Mouse (Mus musculus) hindbrain, embryonic 16.5 days (tissue): ENCODE measurements at regions not wholly inside any gene's neighbourhood (a gene's known extent, or its start where the extent isn't known, plus 50 kb on each side); places are given as distances from the start of the nearest gene placed in this dataset.

ENCODE experiments used
- ATAC-seq: fragments of 200-750 bp; cut with Nextera tagmentation; 2 replicates; pipeline ENCODE4 v1.8.0; 2017; ENCODE audit warnings: moderate TSS enrichment, moderate library complexity
- H3K27ac ChIP-seq: fragments of 300-500 bp; sonication (generic); 2 replicates; pipeline ENCODE4 v1.5.1; 2014; ENCODE audit warnings: low read depth, mild to moderate bottlenecking, control low read depth, low read length, moderate library complexity
- H3K27me3 ChIP-seq: fragments of 300-500 bp; sonication (generic); replicated peaks from 2 replicates; pipeline ENCODE4 v1.6.1; 2014; ENCODE audit warnings: low read length; ENCODE audit not compliant: control insufficient read depth, insufficient read depth
- H3K36me3 ChIP-seq: fragments of 300-500 bp; sonication (generic); 2 replicates; pipeline ENCODE4 v1.6.1; 2014; ENCODE audit warnings: mild to moderate bottlenecking, low read length, moderate library complexity, mixed read lengths; ENCODE audit not compliant: control insufficient read depth, insufficient read depth
- H3K4me1 ChIP-seq: fragments of 300-500 bp; sonication (generic); 2 replicates; pipeline ENCODE4 v1.6.1; 2014; ENCODE audit warnings: low read depth, low read length; ENCODE audit not compliant: control insufficient read depth, insufficient read depth
- H3K4me2 ChIP-seq: fragments of 300-500 bp; sonication (generic); 2 replicates; pipeline ENCODE4 v1.6.1; 2014; ENCODE audit warnings: mild to moderate bottlenecking, low read length, control low read depth, moderate library complexity
- H3K4me3 ChIP-seq: fragments of 300-500 bp; sonication (generic); 2 replicates; pipeline ENCODE4 v1.5.1; 2014; ENCODE audit warnings: mild to moderate bottlenecking, low read length, control low read depth, moderate library complexity
- H3K9ac ChIP-seq: fragments of 300-500 bp; sonication (generic); 2 replicates; pipeline ENCODE4 v1.6.1; 2014; ENCODE audit warnings: low read depth, mild to moderate bottlenecking, control low read depth, low read length, moderate library complexity
- H3K9me3 ChIP-seq: fragments of 300-500 bp; sonication (generic); 2 replicates; pipeline ENCODE4 v1.6.1; 2014; ENCODE audit warnings: mild to moderate bottlenecking, low read length, moderate library complexity; ENCODE audit not compliant: control insufficient read depth
- WGBS: fragments of 180-500 bp; shearing (Covaris S2); extraction: QIAGEN DNeasy Blood & Tissue Kit; methylation state at CpG from one replicate; pipeline ENCODE4 v1.1.7; 2014; 5-methylcytosine and 5-hydroxymethylcytosine counted together

DNA sequence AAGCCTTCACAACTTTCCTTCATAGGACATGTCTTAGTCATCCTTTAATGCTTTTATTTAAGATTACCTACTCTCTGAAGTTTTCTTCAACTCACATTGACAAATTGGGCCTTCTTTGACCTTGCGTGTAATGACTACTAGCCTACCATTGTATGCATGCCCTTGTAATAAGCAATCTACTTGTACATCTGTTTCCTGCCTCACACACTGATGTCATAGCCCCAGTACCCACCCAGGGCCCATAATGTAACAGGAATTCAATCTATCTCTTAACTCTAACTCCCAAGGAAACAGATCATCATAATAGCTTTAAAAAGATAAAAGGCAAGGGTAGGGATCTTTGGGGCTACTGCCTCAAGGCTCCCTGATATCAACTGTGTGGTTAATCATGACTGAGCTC, 690.4 kb downstream of the Diaph3 start:
- Histone ChIP-seq H3K27me3 (no peaks in the 10 kb centered on the region), H3K4me2 (no peak overlapping the region), H3K4me3 (no peak overlapping the region), H3K27ac (no peak overlapping the region), H3K9me3 (no peaks in the 10 kb centered on the region), H3K9ac (no peak overlapping the region), H3K4me1 (no peaks in the 10 kb centered on the region), H3K36me3 (no peaks in the 10 kb centered on the region)
- WGBS: 90% methylated on average over 1 of the region's 1 CpGs
- no peak for ATAC-seq

DNA sequence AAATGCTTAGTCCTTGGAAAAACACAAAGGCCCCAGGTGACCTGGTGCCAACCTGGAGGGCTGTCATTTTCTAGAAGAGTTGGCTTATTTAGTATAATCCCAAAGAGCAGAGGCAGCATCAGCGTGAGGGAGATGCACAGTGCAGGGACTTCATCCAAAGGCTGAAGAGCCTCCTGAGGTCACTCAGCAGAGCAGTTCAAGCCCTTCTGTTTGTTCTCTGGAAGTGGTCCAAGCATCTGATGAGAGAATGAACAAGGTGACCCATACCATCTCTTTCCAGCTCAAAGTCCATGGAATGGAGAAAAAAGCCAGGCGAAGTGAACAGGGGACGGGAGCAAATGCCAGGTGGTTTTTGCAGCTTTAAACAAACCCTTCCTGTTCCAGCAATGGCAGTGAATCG, 695.9 kb downstream of the Diaph3 start:
- ATAC-seq: no peak
- Histone ChIP-seq H3K4me1 (no peaks in the 10 kb centered on the region), H3K9ac (no peak overlapping the region), H3K36me3 (no peaks in the 10 kb centered on the region), H3K4me3 (no peak overlapping the region), H3K4me2 (no peak overlapping the region), H3K27ac (no peak overlapping the region), H3K27me3 (no peaks in the 10 kb centered on the region), H3K9me3 (no peaks in the 10 kb centered on the region)
- WGBS: 81% methylated on average over 4 of the region's 4 CpGs

- WGBS: 29% methylated on average over 5 of the region's 5 CpGs
Measured at GRCm38 (mm10) chr14:86443921-86444835, 696.9 kb downstream of the Diaph3 start.

GRCm38 (mm10) chr14:86441895-86442679, 698.9 kb downstream of the Diaph3 start:
- Histone ChIP-seq H3K9me3 (no peaks in the 10 kb centered on the region), H3K27ac (no peak overlapping the region), H3K27me3 (no peaks in the 10 kb centered on the region), H3K4me2 (no peak overlapping the region), H3K36me3 (no peaks in the 10 kb centered on the region), H3K4me3 (no peak overlapping the region), H3K4me1 (no peaks in the 10 kb centered on the region), H3K9ac (no peak overlapping the region)
- no peak for ATAC-seq
- 75% methylated on average over 9 of the region's 9 CpGs for WGBS

More at GRCm38 (mm10) chr14:86443921-86444835, 696.9 kb downstream of the Diaph3 start:
- H3K4me3 ChIP-seq: no peak overlapping the region
- no peak overlapping the region for H3K27ac ChIP-seq
- no peaks in the 10 kb centered on the region for H3K9me3 ChIP-seq
- H3K27me3 ChIP-seq: no peaks in the 10 kb centered on the region
- H3K36me3 ChIP-seq: no peaks in the 10 kb centered on the region
- ATAC-seq: no peak
- H3K9ac ChIP-seq: no peak overlapping the region
- H3K4me1 ChIP-seq: no peaks in the 10 kb centered on the region
- H3K4me2 ChIP-seq: no peak overlapping the region

DNA sequence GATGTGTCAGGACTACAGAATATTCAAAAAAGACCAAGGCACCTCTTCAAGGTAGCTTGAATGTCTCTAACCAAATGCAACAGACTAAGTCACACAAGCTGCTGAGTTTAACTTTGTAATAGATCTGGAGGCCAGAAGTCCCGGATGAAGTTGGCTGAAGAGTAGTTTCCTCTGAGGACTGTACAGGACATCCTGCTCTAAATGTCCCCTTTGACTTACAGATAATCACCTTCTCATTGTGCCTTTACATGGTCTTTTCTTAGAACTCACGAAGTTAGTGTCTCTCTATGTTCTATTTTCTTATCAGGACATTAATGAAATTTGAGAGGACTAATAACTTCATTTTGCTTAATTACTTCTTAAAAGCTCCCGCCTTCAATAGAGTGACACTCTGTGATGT, 703.7 kb downstream of the Diaph3 start:
- H3K27me3 ChIP-seq: no peaks in the 10 kb centered on the region
- no peak overlapping the region for H3K4me2 ChIP-seq
- no peaks in the 10 kb centered on the region for H3K36me3 ChIP-seq
- no peak for ATAC-seq
- no peak overlapping the region for H3K27ac ChIP-seq
- no peak overlapping the region for H3K4me3 ChIP-seq
- H3K4me1 ChIP-seq: no peaks in the 10 kb centered on the region
- 88% methylated on average over 3 of the region's 3 CpGs for WGBS
- no peaks in the 10 kb centered on the region for H3K9me3 ChIP-seq
- no peak overlapping the region for H3K9ac ChIP-seq

GRCm38 (mm10) chr14:86435345-86435744, 705.7 kb downstream of the Diaph3 start:
- no peak overlapping the region for H3K9ac ChIP-seq
- no peak overlapping the region for H3K27ac ChIP-seq
- no peak overlapping the region for H3K4me2 ChIP-seq
- H3K4me1 ChIP-seq: no peaks in the 10 kb centered on the region
- no peaks in the 10 kb centered on the region for H3K9me3 ChIP-seq
- ATAC-seq: no peak
- H3K36me3 ChIP-seq: no peaks in the 10 kb centered on the region
- no peaks in the 10 kb centered on the region for H3K27me3 ChIP-seq
- WGBS: 78% methylated on average over 2 of the region's 2 CpGs
- H3K4me3 ChIP-seq: no peak overlapping the region

DNA sequence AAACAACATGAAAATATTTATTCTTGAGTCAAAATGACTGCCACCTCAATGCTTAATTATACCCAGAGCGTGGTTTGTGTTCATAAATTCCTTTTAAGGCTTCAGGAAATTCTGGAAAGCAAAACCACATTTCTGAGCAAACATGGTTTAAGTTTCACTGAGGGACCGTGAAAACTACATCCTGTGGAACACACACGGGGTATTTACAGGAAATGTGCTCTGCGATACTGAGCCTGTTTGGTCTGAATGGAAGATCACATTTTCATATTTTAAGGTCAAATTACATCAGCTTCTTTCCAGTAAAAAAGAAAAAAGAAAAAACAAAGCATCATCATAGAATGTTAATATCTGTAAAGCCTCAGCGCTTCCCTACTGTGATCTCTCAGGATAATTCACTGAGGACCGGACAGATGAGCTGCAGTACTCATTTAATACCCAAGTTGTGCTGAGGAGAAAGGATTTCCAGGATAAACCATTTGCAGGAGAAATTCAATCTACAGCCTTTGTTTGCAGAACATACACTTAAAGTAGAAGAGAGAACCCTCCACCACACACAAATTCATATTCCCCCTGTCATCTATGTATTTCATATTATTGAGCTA, 709.7 kb downstream of the Diaph3 start:
- 69% methylated on average over 6 of the region's 6 CpGs for WGBS
- H3K9ac ChIP-seq: no peak overlapping the region
- H3K27ac ChIP-seq: no peak overlapping the region
- no peaks in the 10 kb centered on the region for H3K4me1 ChIP-seq
- no peaks in the 10 kb centered on the region for H3K27me3 ChIP-seq
- no peak overlapping the region for H3K4me2 ChIP-seq
- H3K36me3 ChIP-seq: no peaks in the 10 kb centered on the region
- no peak overlapping the region for H3K4me3 ChIP-seq
- ATAC-seq: no peak
- no peaks in the 10 kb centered on the region for H3K9me3 ChIP-seq

- Histone ChIP-seq H3K9me3 (no peaks in the 10 kb centered on the region), H3K4me3 (no peak overlapping the region), H3K27ac (no peak overlapping the region), H3K36me3 (no peaks in the 10 kb centered on the region), H3K27me3 (no peaks in the 10 kb centered on the region), H3K4me2 (no peak overlapping the region), H3K9ac (no peak overlapping the region), H3K4me1 (no peaks in the 10 kb centered on the region)
- 64% methylated on average over 5 of the region's 5 CpGs for WGBS
- no peak for ATAC-seq
Measured at GRCm38 (mm10) chr14:86421881-86422280, 719.2 kb downstream of the Diaph3 start.
